Mouse (Mus musculus): ENCODE measurements around the gene Dmap1. TPM values are rescaled to one million over a fixed set of nuclear protein-coding genes. Genes with fewer than 3 reads are reported as not detected.

Dmap1 gene
- total RNA-seq (2022) = 10 to 100 TPM; 16.2 to 18.6 (median 16.5) TPM

DNA sequence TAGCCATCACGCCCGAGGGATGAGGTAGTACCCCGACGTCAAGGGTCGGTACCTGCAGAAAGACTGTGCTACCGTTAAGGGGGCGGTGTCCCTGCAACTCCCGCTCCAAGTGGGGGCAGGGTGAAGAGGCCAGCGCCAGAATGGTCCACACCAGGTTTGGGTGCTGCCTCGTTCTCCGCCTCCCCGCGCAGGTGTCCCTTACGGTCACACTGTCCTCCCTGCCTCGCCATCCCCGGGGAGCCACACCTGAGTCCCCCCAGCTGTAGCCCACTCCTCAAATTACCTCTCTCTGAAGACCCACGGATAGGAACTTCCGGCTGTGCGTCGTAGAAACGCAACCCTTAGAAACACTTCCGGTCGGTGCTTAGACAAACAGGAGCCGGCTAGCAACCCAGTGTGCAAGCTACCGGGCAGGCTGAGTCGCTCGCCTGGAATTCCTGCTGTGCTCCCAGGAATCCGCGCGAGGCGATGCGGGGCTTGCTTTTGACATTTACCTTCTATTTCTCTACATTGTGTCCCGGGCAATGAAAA is at the start of gene Dmap1:
TSS of gene Dmap1 (minus strand) at position 343 of the 531 bp plus-strand sequence.
- peak; percentile 50 to 70 for DNase-seq (ENCODE audit: low spot score in 2 of 2)

DNA sequence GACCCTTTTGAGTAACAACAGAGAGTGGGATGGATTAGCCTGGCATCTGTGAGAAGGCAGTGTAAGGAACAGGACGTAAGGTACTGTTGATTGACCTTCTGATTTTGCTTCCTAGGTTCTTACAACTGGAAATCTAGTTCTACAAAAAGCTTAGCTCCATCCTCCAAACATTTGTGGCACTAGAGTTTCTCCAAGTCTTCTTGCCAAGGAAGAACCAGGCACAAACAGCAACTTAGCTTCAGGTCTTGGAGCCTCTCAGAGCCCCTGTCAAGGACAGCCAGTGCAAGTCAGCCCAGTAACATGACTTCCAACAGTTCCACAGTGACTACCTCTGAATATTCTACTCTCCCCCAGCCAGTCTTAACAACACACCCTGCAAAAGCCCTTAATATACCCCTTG is 42.0 kb upstream of the Dmap1 start, which contains the start of gene Gm12845:
TSS of gene Gm12845 (plus strand) at position 301 of the 400 bp plus-strand sequence.
- no peak for DNase-seq (ENCODE audit: low spot score in 2 of 2)

DNA sequence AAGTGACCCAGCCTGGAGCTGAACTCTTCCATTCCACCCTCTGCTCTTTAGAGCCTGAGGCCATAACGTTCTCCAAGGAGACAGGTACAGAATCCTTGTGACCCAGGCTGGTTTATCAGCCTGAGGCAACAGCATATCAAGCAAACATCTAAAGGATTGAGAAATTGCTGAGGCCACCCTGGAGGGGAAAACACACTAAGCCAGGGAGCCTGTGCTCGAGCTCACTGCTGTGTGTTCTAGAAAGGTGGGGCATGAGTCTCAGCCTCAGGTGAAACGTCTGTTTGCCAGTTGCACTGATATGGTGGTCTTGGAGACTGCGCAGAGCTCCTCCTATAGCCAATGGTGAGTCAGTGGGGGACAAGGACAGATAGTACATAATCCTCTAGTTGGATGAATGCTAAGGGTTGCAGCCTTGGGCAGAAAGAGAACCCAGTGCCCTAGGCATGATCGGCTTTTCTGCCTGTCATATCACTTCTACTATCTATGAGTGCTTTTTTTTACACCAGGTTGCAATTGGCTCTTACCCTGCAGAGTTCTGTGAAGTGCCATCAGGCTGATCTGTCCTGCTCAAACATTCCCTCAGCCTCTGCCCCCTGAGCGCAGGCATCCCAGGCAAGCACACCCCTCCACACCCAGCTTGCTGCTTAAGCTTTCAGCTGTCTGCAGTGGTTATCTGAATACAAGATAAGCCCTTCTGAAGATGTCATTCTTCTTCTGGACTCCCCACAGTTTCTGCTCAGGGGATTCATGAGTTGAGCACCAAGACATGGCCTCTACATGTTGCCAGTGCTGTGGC is 31.4 kb upstream of the Dmap1 start:
- DNase-seq (ENCODE audit: low spot score in 2 of 2) = no peak

- no peak for DNase-seq (ENCODE audit: low spot score in 2 of 2)
Measured at GRCm38 (mm10) chr4:117712314-117712713, 30.2 kb upstream of the Dmap1 start.

GRCm38 (mm10) chr4:117708780-117709550 is 26.9 kb upstream of the Dmap1 start:
- DNase-seq (ENCODE audit: low spot score in 2 of 2) = no peak

DNA sequence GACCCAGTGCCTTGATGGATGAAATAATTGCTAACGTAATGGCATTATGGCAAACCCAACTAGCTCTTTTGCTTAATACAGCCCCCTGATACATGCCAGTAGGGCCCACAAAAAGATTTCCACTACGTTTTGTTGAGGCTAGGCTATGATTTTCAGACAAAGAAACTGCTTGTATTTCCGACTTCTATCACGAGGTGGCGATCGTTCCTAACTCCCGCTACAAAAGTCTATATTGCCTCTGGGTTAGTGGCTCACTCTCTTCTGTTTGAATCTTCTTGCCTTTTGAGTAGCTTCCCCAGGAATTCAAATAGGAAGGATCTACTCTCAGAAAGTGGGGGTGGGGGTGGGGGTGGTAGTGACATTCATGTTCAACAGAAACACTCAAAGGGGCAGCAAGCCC is 23.3 kb upstream of the Dmap1 start:
- DNase-seq (ENCODE audit: low spot score in 2 of 2) = no peak

GRCm38 (mm10) chr4:117686354-117686753 is 4.3 kb upstream of the Dmap1 start:
- no peak for DNase-seq (ENCODE audit: low spot score in 2 of 2)

DNA sequence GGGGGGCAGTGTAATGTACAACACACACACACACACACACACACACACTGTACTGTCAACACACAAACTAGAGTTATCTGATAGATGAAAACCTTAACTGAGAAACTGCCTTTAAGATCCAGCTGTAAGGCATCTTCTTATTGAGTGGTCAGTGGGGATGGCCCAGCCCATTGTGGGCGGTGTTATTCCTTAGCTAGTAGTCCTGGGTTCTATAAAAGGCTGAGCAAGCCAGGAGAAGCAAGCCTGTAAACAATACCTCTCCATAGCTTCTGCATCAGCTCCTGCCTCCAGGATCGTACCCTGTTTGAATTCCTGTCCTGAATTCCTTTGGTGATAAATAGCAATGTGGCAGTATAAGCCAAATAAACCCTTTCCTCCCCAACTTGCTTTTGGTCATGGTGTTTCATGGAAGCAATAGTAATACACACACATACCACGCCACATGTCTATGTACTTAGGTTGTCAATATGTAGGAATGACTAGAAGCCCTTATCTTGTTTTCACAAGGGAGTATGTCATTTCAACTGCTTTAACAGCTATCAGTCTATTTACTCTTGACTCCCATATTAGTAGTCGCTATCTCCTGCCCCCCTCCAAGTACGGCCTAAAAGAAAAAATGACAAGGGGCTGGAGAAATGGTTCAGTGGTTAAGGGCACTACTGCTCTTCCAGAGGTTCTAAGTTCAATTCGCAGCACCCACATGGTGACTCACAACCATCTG is 1.1 kb upstream of the Dmap1 start:
- DNase-seq (ENCODE audit: low spot score in 2 of 2) = no peak

- no peak for DNase-seq (ENCODE audit: low spot score in 2 of 2)
Measured at GRCm38 (mm10) chr4:117682463-117682862, 390 bp upstream of the Dmap1 start.

GRCm38 (mm10) chr4:117680963-117681362 is 1.1 kb downstream of the Dmap1 start:
- no peak for DNase-seq (ENCODE audit: low spot score in 2 of 2)

DNA sequence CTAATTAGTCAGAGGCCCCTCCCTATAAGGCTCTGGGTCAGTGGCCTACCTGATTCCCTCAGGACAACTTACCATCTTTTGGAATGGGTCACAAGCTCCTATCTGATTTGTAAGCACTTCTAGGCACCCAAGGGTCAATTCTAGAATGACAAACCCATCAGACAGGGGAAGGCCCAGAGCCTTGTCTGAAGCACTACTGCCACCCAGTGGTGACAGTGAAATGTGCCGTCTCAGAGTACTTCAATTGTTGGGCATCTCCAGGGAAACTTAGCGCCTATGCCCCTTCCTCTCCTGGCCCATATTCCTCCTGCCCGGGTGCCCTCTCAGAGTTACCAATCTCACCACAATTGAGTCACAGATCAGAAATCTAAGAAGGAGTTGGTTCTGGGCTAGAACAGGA is 5.2 kb downstream of the Dmap1 start:
- DNase-seq (ENCODE audit: low spot score in 2 of 2) = peak; percentile 56 to 63

DNA sequence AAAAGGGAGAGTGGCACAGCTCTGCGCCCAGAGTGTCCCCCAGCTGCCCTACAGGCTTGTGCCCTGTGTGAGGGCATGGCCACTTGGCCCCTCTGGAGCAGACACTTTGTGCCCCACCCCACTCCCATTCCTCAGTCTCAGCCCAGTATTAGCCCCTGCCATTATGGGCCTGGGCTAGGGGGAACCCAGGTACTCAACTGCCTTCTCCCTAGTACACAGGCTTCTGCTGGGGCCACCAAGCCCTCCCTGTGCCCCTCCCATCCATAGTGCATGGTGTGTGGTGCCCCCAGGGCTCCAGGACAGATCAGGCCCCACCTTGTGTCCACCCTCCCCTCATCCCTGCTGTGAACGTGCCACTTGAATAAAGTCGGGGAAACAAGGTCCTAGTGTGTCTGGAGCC is 8.2 kb downstream of the Dmap1 start:
- DNase-seq (ENCODE audit: low spot score in 2 of 2) = no peak

- no peak for DNase-seq (ENCODE audit: low spot score in 2 of 2)
Measured at GRCm38 (mm10) chr4:117672042-117672441, 10.0 kb downstream of the Dmap1 start.

DNA sequence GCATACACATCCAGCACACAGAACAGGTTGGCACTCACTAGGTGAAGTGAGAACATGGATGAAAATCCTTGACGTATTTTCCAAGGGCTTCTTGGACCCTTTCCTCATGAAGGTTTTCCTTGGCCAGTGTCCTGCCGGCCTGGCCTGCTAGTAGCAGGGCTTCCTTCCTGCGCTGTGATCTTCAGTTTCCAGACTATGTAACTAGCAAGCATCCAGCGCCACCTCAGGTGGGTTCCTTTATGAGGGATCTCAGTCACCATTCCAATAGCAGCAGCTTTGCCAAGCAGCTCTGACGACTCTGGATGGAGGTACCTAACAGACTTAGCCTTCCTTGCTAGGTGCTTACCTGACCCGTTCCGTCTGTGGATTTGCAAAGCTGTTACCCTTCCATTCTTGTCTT is 12.2 kb downstream of the Dmap1 start:
- DNase-seq (ENCODE audit: low spot score in 2 of 2) = no peak

DNA sequence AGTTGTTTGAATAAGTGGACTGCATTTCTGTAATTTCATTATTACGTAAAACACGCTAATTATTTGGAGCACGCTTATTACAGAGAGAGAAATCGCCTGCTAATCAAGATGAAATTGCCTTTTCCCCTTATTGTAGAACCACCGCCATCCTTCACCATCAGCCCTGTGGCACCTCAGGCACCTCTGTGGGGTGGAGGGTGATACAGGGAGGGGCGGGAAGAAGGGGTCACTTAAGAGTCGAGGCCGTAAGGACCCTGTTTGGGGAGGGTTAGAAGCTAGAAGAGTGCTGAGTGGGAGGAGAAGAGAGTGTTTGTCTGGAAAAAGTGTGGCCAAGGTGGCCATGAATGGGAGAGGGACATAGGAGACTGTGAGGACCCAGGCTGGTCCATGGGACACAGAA is 16.0 kb downstream of the Dmap1 start:
- DNase-seq (ENCODE audit: low spot score in 2 of 2) = no peak

GRCm38 (mm10) chr4:117665531-117665930 is 16.5 kb downstream of the Dmap1 start:
- DNase-seq (ENCODE audit: low spot score in 2 of 2) = peak; percentile 33 to 68

DNA sequence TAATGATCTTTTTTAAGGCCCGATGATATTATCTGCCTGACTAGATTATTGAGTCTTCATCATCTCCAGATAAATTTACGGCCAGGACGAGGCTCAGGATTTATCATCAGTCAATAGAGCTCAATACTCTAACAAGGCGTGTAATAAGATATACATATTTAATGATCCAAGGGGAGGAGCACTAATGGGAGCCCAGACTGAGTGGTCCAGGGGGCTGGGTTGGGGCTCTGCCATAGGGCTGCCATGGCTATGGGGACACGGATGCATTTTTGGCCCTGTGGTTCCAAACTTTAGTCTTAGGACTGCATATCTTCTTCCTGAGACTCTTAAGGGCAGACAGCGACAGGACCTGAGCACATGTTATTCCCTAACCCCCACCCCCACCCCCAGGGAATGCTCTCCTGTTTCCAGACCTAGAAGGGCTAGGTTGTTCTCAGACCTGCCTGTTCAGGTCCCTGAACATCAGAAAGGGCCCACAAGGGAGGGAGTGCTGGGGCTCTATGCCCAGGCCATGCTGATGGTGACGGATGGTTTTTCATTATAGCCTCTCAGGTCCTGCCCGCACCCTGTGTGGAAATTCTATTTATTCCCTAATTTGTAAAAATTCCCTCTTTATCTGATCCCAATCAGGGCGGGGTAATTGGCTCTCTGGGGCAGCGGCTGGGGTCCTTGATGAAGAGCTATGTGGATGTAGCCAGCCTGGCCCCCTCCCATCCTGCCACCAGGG is 17.5 kb downstream of the Dmap1 start:
- DNase-seq (ENCODE audit: low spot score in 2 of 2) = no peak

- no peak for DNase-seq (ENCODE audit: low spot score in 2 of 2)
Measured at GRCm38 (mm10) chr4:117660001-117660400, 22.1 kb downstream of the Dmap1 start.

- DNase-seq (ENCODE audit: low spot score in 2 of 2) = no peak
Measured at GRCm38 (mm10) chr4:117658582-117659444, 23.3 kb downstream of the Dmap1 start.

- no peak for DNase-seq (ENCODE audit: low spot score in 2 of 2)
Measured at GRCm38 (mm10) chr4:117657646-117658045, 24.4 kb downstream of the Dmap1 start.
